Mouse (Mus musculus): Measurements from ENCODE around the gene Nrxn2. TPM values are rescaled to one million over a fixed set of nuclear protein-coding genes. Genes with fewer than 3 reads are reported as not detected.
A peak's percentile ranks its signal among the peaks of the same experiment; 100 is the strongest.

The Nrxn2 gene
- total RNA-seq, 2 experiments from 2014 or later: 809 to 835 TPM

DNA sequence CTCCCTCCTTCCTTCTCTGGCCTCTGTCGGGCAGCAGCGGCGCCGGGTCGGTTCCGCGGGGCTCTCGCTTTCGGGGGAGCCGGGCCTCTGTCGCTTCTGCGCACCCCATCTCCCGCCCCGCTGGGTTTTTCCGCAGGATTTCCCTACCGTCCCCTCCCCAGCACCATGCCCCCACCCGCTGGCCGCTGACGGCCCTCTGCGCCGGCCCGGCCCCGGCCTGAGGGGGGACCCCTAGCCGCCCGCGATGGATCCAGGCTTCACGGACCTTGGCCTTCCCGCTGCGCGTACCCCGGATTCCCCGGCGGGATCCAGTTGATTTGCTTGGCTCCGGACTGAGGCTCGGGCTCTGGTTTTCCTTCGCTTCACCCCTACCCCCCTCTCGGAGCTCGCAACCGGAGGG, 79.3 kb downstream of the Nrxn2 start:
- intact Hi-C loops (cut with DNase I): no loop called here
- DNase-seq (ENCODE audit: extremely low spot score in 1 of 2, low spot score in 2 of 2): no peak

DNA sequence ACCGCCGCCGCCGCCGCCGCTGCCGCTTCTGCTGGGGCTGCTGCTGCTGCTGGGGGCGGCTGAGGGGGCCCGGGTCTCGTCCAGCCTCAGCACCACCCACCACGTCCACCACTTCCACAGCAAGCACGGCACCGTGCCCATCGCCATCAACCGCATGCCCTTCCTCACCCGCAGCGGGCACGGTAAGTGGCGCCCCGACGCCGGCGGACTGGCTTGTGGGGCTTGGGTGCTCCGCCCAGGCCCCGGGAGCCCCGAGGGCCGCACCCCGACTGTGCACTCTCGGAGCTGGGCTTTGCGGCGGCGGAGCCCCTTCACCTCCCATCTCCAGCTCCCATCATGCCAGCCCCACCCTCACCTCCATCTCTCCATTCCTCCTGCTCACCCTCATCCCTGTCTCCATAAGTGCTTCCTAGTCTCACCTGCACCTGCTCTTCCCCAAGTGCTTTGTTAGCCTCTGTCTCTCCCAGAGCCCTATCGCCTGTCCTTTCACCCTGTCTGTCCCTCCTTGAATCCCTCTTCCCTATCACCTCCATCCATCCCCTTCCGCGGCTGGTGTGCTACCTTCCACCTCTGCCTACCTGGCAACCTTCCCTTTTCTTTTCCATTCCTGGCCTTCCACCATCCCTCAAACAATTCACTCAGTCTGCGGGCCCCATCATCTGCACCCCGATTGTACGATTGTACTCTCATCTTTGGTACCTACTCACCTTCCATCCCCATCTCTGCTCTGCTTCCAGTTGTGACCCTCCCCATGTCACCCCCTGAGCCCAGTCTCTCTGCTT, 80.0 kb downstream of the Nrxn2 start:
- intact Hi-C loops (cut with DNase I): no loop called here
- DNase-seq (ENCODE audit: extremely low spot score in 1 of 2, low spot score in 2 of 2): peak in 1 of 2 experiments; percentile 64

DNA sequence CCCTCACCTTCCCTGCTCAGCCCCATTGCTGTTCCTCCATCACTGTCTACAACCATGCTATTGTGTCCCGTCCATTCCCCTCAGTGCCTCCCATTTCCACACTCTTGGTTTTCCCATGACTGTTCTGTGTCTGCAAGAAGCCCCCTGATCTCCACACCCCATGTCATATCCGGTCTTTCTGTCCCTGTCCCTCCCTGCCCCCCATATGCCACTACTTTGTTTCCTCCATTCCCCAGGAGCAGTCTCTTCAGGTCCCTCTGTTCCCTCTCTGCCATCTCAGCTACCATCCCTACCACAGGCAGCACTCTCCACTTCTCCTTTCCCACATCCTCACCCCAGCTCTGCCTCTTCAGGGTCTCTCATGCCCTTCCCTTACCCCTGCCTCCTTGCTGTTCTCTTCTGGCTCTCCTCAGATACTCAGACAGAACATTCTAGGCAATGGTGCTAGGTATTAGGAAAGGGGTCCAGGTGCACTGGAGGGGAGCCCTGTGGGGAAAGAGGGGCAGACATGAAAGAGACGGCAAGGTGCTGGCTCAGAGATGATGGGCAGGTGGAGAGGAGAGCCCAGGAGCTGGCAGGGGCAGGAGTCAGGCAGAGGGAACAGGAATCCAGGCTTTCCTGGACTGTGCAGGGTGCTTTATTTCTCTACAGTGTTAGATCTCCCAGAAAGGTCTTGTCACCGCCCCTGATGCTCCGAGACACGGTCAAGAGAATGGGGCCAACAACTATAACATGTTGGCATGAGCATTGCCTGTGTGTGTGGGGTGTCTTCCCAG, 81.5 kb downstream of the Nrxn2 start:
- intact Hi-C loops (cut with DNase I): no loop called here
- DNase-seq (ENCODE audit: extremely low spot score in 1 of 2, low spot score in 2 of 2): no peak

DNA sequence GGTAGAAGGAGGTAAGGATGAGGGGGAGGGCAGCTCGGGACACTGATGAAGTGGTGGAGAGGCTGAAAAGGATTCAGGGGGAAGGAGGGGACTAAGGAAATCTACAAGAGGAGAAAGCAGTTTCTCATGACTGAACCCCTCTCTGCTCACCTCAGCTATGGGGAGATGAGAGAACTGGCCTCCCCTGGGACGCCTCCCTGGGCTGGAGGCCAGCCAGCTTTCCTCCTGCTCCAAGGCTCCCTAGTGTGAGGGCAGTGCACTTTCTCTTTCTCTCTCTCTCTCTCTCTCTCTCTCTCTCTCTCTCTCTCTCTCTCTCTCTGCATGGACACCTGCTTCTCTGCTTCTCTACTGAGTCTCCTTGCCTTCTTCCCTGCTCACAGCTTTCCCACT, 82.1 kb downstream of the Nrxn2 start:
- no peak for DNase-seq (ENCODE audit: extremely low spot score in 1 of 2, low spot score in 2 of 2)
- intact Hi-C loops (cut with DNase I): no loop called here

DNA sequence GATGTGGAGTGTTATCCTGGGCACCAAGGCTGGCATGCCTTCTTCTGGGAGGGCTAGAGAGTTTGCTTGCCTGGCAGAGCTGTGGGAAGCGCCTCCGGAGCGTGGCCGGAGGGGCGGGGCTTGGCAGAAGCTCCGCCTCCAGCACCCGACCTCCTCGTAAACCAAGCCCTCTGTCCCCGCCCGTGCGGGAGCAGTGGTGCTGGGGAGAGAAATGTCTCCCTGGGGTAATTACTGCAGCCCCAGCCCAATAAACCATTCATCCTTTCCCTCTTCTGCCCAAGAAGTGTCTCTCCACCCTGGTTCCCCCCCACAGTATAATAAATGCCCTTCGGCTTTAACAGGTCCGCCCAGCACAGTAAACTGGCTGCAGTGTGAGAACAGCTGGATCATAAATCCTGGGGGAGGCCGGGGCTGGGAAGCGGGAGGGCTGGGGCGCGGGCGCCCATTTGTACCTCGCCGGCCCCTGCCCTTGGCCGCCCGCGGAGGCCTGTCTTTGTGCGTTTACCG, 83.6 kb downstream of the Nrxn2 start:
- peak; percentile 71 to 84 for DNase-seq (ENCODE audit: extremely low spot score in 1 of 2, low spot score in 2 of 2)
- intact Hi-C loops (cut with DNase I): no loop called here

DNA sequence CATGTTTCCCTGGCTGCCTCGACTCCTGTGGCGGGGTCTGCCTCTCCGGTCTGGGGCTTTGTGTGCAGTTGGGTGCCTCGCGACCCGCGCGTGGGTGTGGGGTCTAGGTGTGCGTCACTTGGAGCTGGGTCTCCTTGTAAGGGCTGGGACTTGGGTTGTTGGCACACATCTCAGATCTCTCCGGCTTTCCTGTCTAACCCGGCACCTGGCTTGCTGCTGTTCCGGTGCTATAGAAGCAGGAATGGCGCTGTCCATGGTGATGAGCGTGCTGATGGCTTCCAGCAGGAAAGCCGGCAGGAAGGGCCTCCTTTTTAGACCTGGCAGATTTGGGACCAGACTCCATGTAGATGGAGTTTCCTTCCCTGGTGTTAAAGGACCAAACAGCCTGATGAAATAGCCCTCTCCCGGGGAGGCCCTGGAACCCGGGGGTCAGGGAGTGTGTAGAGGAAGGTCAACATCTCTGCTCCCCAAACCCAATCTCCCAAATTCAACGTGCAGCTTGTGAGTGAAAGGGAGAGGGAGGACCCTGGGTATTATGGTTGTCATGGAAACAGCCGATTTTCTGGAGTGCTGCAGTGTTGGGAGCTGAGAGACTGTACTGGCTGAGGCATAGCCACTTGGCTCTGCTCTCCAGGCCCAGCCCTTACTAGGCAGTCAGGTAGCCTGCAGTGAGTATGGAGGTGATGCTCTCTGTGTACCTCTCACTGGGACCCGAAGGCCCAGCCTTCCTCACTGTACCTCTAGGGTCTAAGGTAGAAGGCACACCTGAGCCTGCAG, 84.2 kb downstream of the Nrxn2 start:
- DNase-seq (ENCODE audit: extremely low spot score in 1 of 2, low spot score in 2 of 2): peak; percentile 68 to 70
- intact Hi-C loops (cut with DNase I): no loop called here

DNA sequence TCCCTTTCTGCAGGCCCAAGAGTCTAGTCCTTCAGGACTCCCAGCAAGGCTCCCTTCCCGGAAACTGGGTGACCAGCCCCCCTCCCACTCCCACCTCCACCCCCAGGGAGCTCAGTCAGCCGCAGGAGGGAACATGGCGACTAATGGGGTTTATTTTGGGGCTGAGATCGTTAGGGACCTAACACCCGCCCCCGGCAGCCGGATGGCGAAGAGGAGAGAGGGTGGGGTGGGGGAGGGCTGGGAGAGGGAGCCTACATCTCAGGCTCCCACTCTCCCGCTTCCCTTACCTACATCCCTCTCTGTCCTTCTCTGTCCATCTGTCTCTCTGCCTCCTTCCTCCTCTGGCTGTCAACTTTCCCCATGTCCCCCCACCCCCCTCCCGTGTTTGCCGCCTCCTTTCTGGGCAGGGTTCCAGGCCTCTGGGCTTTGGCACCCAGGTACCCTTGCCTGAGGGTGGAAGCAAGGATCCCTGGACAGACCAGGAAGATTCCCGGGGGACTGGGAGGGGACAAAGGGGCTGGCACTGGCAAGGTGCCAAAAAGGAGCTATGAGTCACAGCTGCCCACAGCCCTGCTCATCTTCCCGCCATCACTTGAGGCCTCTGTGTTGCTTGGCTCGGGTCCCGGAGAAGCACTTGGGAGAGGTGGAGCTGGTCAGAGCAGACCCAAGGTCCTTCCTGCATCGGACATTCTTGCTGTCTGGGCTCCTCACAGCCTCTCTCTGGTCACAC, 85.6 kb downstream of the Nrxn2 start:
- DNase-seq (ENCODE audit: extremely low spot score in 1 of 2, low spot score in 2 of 2): peak in 1 of 2 experiments; percentile 87

DNA sequence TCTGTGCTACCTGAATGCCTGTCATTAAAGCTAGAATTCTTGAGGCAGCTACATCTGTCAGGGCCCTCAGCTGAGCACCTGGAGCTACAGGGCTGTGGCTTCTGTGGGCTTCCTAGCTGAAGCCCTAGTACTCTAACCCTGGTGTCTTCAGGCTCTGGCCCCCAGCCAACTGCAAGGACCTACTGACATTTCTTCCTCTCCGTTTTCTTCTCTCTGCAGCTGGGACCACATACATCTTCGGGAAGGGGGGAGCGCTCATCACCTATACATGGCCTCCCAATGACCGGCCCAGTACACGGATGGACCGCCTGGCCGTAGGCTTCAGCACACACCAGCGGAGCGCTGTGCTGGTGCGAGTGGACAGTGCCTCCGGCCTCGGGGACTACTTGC, 86.1 kb downstream of the Nrxn2 start:
- intact Hi-C loops (cut with DNase I): no loop called here
- DNase-seq (ENCODE audit: extremely low spot score in 1 of 2, low spot score in 2 of 2): no peak

More for the DNA sequence above, 85.6 kb downstream of the Nrxn2 start:
- intact Hi-C loops (cut with DNase I): no loop called here

DNA sequence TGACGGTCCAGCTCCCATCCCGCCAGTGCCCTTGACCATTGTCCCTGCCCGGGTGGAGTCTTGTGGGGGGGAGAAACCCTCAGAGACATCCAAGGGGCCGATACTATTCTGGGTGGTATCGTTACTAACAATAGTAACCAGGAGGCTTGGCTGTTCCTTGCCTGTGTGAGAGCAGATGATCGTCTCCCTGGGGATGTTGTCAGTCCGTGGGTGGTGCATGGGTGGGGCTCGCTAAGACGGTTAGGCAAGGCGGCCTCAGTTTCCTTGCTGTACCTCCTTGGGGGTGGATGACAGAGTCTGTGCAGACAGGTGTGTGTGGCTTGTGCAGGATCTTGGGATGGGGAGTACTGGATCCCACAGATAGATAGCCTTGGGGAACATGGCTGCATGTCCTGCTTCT, 88.9 kb downstream of the Nrxn2 start:
- no peak for DNase-seq (ENCODE audit: extremely low spot score in 1 of 2, low spot score in 2 of 2)
- intact Hi-C loops (cut with DNase I): no loop called here

DNA sequence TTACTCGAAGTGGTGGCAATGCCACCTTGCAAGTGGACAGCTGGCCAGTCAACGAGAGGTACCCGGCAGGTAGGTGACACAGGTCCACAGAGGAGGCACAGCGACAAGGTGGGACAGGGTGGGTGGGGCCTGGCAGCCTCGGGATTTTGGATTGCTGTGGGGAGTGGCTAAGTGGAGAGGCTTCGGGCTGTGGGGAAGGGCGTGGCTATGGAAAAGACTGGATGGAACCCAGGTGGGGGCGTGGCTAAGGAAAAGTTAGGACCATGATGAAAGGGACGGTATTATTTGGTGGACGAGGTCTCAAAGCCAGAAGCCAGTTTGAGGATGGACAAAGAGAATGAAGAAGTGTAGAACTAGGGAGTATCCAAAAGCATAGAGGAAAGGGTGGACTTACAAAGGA, 91.3 kb downstream of the Nrxn2 start:
- intact Hi-C loops (cut with DNase I): no loop called here
- DNase-seq (ENCODE audit: extremely low spot score in 1 of 2, low spot score in 2 of 2): no peak

DNA sequence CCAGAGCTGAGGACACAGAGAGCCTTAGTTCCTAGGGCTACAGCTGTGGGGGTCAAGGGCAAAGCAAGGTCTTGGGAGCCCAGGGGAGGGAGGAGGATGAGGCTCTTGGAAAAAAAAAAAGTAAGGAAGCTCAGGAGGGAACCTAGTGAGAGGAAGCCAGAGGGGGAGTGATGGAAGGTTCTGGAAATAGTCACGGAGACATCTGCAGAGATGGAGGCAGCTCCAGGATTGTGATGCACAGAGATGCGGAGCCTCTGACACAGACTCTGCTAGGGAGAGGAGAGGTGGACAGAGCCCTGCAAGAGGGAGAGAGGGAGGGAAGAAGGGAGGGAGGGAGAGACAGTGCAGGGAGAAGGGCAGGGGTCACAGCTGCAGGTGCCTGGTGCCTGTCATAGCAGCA, 92.0 kb downstream of the Nrxn2 start:
- DNase-seq (ENCODE audit: extremely low spot score in 1 of 2, low spot score in 2 of 2): no peak
- intact Hi-C loops (cut with DNase I): no loop called here

DNA sequence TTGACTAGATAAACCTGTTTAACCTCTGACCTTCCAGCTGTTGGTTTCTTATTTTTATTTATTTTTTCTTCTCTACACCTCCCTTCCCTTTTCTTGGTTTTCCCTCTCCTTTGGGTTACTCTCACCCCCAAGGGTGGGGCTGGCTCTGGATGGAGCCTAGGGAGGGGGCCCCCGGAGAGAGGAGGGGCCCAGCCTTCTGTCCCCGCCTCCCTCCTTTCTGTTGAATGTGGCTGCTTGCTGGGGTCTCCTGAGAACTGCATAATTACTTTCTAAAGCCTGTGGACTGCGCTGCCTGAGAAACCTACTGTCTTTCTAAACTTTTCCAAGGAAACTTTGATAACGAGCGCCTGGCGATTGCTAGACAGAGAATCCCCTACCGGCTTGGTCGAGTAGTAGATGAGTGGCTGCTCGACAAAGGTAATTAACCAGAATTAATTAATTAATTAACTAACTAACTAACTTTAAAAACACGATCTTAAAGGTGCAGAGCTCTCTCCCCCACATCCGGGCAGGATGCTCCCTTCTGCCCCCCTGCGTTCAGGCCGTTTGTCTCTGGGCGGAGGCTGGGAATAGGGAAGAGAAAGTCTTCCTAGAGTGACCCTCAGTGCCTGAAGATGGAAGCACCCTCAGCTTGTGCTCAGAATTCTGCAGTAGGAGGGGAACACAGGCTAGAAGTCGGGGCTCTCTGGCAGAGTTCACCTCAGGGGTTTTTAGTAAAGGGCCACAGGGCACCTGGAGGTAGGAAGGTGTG, 95.0 kb downstream of the Nrxn2 start:
- intact Hi-C loops (cut with DNase I): no loop called here
- no peak for DNase-seq (ENCODE audit: extremely low spot score in 1 of 2, low spot score in 2 of 2)

DNA sequence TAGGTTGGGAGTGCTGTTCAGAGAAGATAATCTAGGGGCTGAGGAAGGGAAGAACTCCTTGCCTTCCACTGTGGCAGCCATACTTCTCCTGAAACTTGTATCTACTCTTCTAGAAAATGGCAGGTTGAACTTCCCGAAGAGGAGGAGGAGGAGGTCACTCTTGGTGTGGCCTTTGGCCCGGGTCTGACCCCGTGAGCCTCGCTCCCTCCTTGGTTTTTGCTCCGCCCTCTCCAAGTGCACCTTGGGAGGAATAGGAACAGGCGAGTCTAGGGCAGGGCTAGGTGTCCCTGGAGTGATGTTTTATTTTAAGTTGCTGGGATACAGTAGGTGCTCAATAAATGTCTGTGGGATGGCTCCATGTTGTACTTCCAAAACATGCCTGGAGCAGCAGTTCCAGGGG, 96.4 kb downstream of the Nrxn2 start:
- intact Hi-C loops (cut with DNase I): no loop called here
- DNase-seq (ENCODE audit: extremely low spot score in 1 of 2, low spot score in 2 of 2): no peak

DNA sequence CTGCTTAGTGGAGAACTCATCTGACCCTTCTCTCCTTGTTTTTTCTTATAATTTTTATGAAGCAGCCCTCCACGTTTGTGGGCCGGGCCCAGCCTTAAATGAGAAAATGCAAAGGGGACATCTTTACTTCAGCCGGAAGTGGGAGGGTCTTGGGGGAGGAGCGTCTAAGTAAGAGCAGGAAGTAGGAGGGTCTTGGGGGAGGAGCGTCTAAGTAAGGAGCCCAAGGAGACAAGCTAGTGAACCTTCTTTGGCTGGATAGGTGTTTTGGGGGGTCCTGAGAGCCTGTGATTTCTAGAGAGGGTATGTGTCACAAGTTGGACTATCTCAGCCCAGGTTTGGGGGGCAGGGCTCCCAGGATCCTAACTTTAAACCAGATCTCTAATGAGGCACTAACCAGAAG, 96.9 kb downstream of the Nrxn2 start:
- DNase-seq (ENCODE audit: extremely low spot score in 1 of 2, low spot score in 2 of 2): no peak
- intact Hi-C loops (cut with DNase I): no loop called here

DNA sequence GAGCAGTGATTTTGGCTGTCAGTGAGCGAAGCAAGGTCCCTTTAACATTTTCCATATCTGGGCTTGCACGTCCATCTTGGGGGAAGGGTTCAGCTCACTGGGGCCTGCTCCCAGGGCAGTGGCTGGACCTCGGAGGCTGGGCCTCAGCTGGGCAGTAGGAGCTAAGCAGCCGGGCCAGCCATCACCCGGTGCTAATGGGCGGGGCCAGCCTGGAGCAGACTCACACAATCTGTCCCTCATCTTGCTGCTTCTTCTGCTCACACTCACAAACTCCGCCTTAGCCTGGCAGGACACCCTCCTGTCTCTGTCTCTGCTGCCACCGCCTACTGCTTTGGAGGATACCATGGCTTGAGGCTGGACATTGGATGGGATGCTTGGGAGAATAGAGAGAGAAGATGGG, 97.6 kb downstream of the Nrxn2 start:
- DNase-seq (ENCODE audit: extremely low spot score in 1 of 2, low spot score in 2 of 2): no peak
- intact Hi-C loops (cut with DNase I): no loop called here

DNA sequence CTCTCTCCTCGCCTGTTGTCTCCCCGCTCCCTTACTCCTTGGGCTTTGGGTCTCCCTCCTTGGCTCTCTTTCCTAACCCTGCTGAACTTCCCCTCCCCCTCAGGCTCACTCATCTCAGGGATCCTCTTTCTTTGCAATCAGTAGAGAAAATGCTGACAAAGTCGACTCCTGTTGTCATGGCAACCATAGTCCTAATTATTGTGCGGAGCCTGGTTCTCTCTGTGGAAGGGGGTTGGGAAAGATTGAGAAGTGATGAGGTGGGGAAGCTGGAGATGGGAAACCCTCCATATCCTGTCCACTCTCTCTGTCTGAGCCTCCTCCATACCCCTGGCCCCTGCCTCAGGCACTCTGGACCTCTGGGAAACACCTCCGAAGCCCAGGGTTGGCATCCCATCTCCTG, 100.1 kb downstream of the Nrxn2 start:
- peak in 1 of 2 experiments; percentile 68 for DNase-seq (ENCODE audit: extremely low spot score in 1 of 2, low spot score in 2 of 2)
- intact Hi-C loops (cut with DNase I): no loop called here

DNA sequence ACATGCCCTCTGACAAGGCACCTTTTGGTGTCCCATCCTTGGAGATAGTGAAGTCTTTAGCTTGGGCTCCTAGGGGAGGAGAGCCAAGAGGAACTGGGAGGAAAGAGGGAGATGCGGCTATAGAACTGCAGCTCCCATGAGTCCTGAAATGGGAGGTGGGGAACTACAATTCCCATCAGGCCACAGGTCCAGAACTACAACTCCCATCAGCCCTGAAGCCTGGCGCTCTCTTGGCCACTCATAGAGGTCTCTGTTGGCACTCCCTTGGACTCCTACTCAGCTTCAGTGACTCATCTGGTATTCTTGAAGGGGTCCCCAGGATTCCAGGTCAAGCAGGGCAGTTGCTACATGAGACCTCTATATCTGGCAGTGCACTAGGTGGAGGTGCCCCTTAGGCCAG, 101.0 kb downstream of the Nrxn2 start:
- DNase-seq (ENCODE audit: extremely low spot score in 1 of 2, low spot score in 2 of 2): no peak
- intact Hi-C loops (cut with DNase I): no loop called here

DNA sequence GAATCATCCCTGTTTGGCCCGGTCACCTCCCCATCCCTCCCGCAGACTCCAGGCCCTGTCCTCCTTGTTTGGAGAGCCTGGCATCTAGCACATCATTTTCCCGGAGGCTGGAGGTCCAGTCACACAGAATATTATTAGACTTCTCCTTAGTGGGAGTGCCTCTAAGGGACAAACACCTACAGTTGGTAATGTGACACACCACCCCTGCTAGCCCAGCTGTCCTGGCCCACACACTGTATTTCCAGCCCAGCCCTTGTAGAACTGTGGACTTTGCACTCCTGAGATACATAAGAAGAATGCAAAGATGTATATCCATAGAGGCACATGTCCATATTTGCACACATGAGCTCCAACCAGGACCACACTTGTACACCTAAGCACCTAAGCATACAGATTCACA, 103.1 kb downstream of the Nrxn2 start:
- DNase-seq (ENCODE audit: extremely low spot score in 1 of 2, low spot score in 2 of 2): no peak
- intact Hi-C loops (cut with DNase I): no loop called here
